Mouse (Mus musculus): ENCODE measurements around the gene Nell1.
A peak's percentile ranks its signal among the peaks of the same experiment; 100 is the strongest.

Gene Nell1

GRCm38 (mm10) chr7:50050144-50050543 is 75.5 kb downstream of the Nell1 start:
- DNase-seq (ENCODE audit: low spot score in 2 of 2), result no peak

GRCm38 (mm10) chr7:50053704-50054103 is 79.0 kb downstream of the Nell1 start:
- DNase-seq (ENCODE audit: low spot score in 2 of 2), result no peak

DNA sequence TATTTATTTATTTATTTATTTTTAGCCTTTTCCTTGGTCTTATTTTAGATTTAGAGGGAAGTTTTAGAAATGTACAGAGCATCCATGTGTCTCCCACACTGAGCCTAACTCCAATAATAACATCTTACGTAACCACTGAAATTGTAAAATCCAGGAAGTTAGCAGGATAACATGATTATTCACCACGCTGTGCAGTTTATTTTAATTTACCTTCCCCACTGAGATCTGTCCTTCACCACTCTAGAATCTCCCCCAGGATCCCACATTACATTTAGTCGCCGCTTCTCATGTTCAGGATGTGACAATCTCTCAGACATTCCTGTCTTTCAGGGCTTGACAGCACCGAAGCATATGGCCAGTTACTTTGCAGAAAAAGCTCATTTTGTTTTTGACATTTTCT is 119.8 kb downstream of the Nell1 start:
- peak; percentile 12 to 43 for DNase-seq (ENCODE audit: low spot score in 2 of 2)

DNA sequence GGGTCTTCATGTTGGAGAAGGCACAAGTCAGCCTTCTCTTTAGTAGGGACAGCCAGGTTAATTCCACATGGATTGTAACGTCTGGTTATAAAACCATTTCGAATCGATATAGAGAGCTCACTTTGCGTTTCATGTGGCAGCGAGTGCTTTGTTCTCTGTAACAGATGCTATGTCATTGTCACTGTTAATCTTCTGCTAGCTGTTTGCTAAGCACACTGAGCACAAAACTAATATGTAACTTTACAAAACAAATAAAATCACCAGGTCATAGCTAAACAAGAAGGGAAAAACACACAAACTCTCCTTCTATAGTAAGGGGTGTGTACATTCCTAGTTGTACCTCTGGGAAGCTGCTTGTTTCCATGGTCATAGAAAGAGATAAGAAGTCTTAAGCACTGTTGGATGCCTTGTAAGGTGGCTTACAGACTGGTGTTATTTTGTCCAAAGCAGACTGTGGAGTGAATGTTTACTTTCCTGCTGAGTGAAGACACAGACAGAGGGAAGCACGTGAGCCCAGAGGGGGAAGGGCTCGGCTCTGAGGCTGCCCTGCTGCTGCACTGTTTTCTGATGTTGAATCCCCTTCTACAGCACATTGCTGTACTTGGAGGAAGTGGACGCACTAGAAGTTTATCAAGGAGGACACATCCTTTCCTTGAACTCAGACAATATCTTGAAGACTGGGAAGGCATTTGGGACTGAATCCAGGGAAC is 131.1 kb downstream of the Nell1 start:
- DNase-seq (ENCODE audit: low spot score in 2 of 2), result no peak

DNA sequence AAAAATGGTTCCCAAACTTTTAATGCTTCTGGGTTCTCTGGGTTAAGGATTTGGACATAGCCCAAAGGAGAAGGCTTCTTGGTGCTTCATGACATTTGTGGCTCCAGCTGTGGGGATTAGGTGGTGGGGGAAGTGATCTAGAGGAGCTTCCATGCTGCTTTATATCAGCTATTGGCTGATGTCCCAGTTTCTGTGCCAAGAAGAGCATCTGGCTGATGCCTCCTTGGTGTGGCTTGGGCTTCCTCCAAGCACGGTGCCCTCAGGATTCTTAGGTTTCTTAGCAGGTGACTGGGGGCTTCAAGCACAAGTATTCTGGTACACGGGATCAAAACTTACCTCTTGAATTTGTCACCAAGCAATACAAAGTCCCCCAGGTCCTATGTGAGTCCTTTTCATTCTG is 132.6 kb downstream of the Nell1 start:
- no peak for DNase-seq (ENCODE audit: low spot score in 2 of 2)

GRCm38 (mm10) chr7:50118348-50118747 is 143.7 kb downstream of the Nell1 start:
- DNase-seq (ENCODE audit: low spot score in 2 of 2), result no peak

- peak in 1 of 2 experiments; percentile 22 for DNase-seq (ENCODE audit: low spot score in 2 of 2)
Measured at GRCm38 (mm10) chr7:50137706-50138105, 163.0 kb downstream of the Nell1 start.

- no peak for DNase-seq (ENCODE audit: low spot score in 2 of 2)
Measured at GRCm38 (mm10) chr7:50149326-50149725, 174.7 kb downstream of the Nell1 start.

GRCm38 (mm10) chr7:50150838-50151237 is 176.2 kb downstream of the Nell1 start:
- DNase-seq (ENCODE audit: low spot score in 2 of 2), result no peak

GRCm38 (mm10) chr7:50153618-50154017 is 179.0 kb downstream of the Nell1 start:
- peak in 1 of 2 experiments; percentile 30 for DNase-seq (ENCODE audit: low spot score in 2 of 2)

- DNase-seq (ENCODE audit: low spot score in 2 of 2), result peak in 1 of 2 experiments; percentile 54
Measured at GRCm38 (mm10) chr7:50162602-50163001, 187.9 kb downstream of the Nell1 start.

DNA sequence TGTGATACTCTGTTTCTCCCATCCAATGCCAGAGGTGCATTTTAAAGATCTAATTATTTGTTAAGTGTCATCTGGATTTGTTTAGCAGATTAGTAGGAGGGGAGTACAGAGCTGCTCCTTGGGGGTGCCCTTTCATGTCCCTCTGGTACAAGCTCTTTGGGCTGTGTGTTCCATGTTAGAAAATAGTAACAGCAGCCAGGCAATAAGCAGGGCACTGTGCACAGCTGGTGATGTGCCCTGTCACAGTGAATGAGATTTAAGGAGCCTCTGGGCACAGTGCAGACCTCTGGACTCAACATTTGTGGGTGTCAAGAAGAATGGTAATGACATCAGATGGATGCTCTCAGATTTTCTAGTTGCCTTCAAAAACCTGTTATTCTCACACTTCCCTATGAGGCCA is 194.1 kb downstream of the Nell1 start:
- DNase-seq (ENCODE audit: low spot score in 2 of 2), result no peak

- peak; percentile 8 to 14 for DNase-seq (ENCODE audit: low spot score in 2 of 2)
Measured at GRCm38 (mm10) chr7:50186306-50186705, 211.6 kb downstream of the Nell1 start.

- DNase-seq (ENCODE audit: low spot score in 2 of 2), result no peak
Measured at GRCm38 (mm10) chr7:50193955-50194354, 219.3 kb downstream of the Nell1 start.

- no peak for DNase-seq (ENCODE audit: low spot score in 2 of 2)
Measured at GRCm38 (mm10) chr7:50195080-50195611, 220.5 kb downstream of the Nell1 start.

DNA sequence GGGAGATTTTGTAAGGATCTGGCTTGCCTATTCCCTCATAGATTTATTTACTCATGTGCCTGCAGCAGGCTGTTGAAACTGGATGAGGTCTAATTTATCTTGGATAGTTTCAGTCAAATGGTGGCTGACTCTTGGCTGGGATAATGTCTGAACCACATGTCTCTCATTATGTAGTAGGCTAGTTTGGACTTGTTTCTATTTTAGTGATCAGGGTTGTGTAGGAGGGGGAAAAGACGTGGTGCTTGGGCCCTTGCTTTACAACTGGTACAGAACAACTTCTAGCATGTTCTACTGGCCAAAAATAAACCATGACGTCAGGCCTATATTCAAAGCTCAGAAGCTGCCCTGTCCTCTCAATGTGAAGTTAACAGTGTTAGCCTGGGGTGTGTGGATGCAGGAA is 230.6 kb downstream of the Nell1 start:
- peak in 1 of 2 experiments; percentile 35 for DNase-seq (ENCODE audit: low spot score in 2 of 2)

DNA sequence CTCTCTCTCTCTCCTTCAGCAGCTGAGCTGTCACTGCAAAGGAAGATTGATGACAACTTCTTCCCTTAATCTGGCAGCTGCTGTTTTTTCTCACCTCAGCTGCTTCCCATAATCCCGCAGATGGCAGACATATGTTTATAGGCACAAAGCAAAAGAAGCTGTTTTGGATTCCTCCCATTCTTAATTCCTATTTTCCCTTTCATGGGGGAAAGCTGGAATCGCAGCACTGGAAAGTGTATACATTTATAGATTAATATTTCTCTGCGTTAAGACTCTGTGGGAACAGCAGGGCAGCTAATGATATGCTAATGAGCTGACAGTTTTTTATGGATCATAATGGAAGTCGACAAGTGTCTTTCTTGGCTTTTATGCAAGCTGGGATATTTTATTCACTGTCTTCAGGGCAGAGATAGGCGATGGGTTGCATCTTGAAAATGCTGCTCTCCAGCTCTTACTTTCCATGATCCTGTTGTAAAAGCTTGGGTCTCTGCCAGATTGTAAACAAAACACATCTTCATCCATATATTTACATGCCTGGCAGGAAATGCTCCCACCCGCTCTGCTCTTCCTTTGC is 236.1 kb downstream of the Nell1 start:
- DNase-seq (ENCODE audit: low spot score in 2 of 2), result peak in 1 of 2 experiments; percentile 19

GRCm38 (mm10) chr7:50221849-50222248 is 247.2 kb downstream of the Nell1 start:
- no peak for DNase-seq (ENCODE audit: low spot score in 2 of 2)

DNA sequence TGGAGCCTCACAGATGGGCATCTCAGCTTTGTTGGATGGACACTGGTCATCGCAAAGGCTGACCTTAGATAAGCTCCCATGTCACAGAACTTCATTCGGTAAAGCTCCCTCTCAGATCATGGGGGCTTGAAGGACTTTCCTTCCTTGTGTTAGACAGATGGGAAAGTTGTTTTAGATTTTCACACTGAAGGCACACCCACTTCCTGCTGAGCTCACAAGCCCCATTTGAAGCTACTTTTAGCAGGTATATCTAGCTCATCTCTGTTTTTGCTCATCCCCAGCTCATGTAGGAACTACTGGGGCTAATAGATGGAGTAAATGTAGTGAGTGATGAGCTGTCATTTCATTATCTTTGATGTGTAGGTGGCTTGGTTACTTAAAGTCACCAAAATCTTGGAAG is 252.0 kb downstream of the Nell1 start:
- peak in 1 of 2 experiments; percentile 26 for DNase-seq (ENCODE audit: low spot score in 2 of 2)

DNA sequence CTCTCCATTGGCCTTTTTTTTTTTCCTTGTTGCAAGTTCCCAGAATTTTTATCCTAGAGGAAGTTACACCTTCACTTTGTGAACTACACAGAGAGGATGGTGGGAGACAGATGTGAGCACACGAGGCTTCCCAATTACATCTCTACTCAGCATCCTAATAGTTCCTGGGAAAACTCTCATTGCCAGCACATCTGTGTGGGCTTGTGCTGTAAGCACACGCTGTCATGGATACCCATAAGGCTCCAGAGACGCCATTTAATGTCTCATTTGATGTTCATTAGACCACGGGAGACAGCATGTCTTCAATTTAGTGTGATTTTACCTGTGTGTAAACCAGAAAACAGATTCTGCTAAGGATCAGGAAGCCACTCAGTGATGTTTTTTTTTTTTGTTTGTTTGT is 253.6 kb downstream of the Nell1 start:
- no peak for DNase-seq (ENCODE audit: low spot score in 2 of 2)

- DNase-seq (ENCODE audit: low spot score in 2 of 2), result no peak
Measured at GRCm38 (mm10) chr7:50241213-50241612, 266.5 kb downstream of the Nell1 start.

GRCm38 (mm10) chr7:50241634-50242273 is 267.1 kb downstream of the Nell1 start:
- peak; percentile 89 to 97 for DNase-seq (ENCODE audit: low spot score in 2 of 2)

DNA sequence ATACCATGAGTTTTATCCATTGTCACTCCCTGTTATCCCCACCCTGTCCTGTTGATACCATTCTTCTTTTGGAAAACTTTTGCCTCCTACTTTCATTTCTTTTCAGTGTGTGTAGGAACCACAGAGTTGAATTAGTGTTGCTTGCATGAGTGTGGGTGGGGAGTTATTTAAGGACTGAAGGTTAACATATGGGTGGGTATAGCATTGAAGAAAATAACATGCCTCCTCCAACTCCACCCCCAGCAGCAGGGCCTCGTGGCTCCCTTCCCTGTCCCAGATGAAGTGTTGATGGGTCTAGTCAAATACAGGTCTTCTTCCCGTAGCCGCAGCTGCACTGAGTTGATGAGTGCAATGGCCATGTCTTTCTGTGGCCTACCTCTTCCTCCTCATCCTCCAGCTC is 278.5 kb downstream of the Nell1 start:
- peak in 1 of 2 experiments; percentile 35 for DNase-seq (ENCODE audit: low spot score in 2 of 2)

All from frontal cortex, postnatal 36 days (tissue).